ENCODE assay signal across 19 mouse cellular contexts in genomic region chr11:54162968-54163367, GRCm38 (mm10).
DNase-seq lines count a peak whose midpoint lies in the region; ATAC-seq lines count a peak whose summit lies in the region.
"Had no signal": no experiment of that assay in that cellular context is flagged by ENCODE, and none has a peak within 500 bp of the region (broad histone marks: within the 10 kb centered on the region; RNA-seq: fewer than 3 reads in every experiment).

No protein-coding gene starts in this region.

- no peaks in the 10 kb centered on the region for H3K36me3 ChIP-seq in stomach, embryonic 15.5 days
- H3K36me3 ChIP-seq in heart, embryonic 10.5 days, result no peaks in the 10 kb centered on the region
- H3K36me3 ChIP-seq: embryonic facial prominence, embryonic 13.5 days; heart, embryonic 15.5 days; hindbrain, embryonic 12.5 days; neural tube, embryonic 13.5 days had no signal

- no peak overlapping the region for H3K27ac ChIP-seq in stomach, embryonic 15.5 days
- no peak overlapping the region for H3K27ac ChIP-seq in heart, embryonic 10.5 days
- H3K27ac ChIP-seq: embryonic facial prominence, embryonic 13.5 days; heart, embryonic 15.5 days; hindbrain, embryonic 12.5 days; liver, embryonic 14.5 days; neural tube, embryonic 13.5 days had no signal

- no peak overlapping the region for H3K4me2 ChIP-seq in stomach, embryonic 15.5 days
- H3K4me2 ChIP-seq: embryonic facial prominence, embryonic 13.5 days; heart, embryonic 15.5 days; hindbrain, embryonic 12.5 days; neural tube, embryonic 13.5 days had no signal

- 0 out of 2 replicates have a peak, but pooled peaks cover 4% of the 10 kb centered on the region for H3K4me1 ChIP-seq in stomach, embryonic 15.5 days
- H3K4me1 ChIP-seq in heart, embryonic 10.5 days, result peaks cover 8% of the 10 kb centered on the region
- H3K4me1 ChIP-seq: embryonic facial prominence, embryonic 13.5 days; hindbrain, embryonic 12.5 days had no signal

- H3K9ac ChIP-seq in stomach, embryonic 15.5 days, result no peak overlapping the region
- H3K9ac ChIP-seq: embryonic facial prominence, embryonic 13.5 days; heart, embryonic 15.5 days; hindbrain, embryonic 12.5 days; liver, embryonic 14.5 days; neural tube, embryonic 13.5 days had no signal

- 15% methylated on average over 1 of the region's 1 CpGs for WGBS in stomach, embryonic 15.5 days
- 45% methylated on average over 1 of the region's 1 CpGs for WGBS in heart, embryonic 10.5 days

- H3K4me3 ChIP-seq in stomach, embryonic 15.5 days (replicated peaks), result no peak overlapping the region
- H3K4me3 ChIP-seq in heart, embryonic 10.5 days, result no peak overlapping the region
- H3K4me3 ChIP-seq: embryonic facial prominence, embryonic 13.5 days; heart, embryonic 15.5 days; hindbrain, embryonic 12.5 days; megakaryocyte, embryonic 14.5 days; neural tube, embryonic 13.5 days had no signal

- ATAC-seq in stomach, embryonic 15.5 days (ENCODE audit: insufficient read depth, low FRiP score, low read depth), result 0 out of 2 replicates have a peak, but pooled peaks have one; percentile 14
- ATAC-seq: lung, postnatal 0 days had no signal

- DNase-seq in CD4-positive, CD25-positive, alpha-beta regulatory T cell, adult 2 months (ENCODE audit: low read depth, low spot score), result peak; percentile 48
- peak; percentile 69 for DNase-seq in ES-CJ7 (ENCODE audit: low read depth, low spot score)
- DNase-seq in forelimb bud, embryonic 11.5 days (ENCODE audit: low read depth, low spot score), result peak; percentile 19
- no peak for DNase-seq in heart, embryonic 10.5 days (ENCODE audit: low spot score)
- DNase-seq in heart, adult 18-20 months, result no peak
- DNase-seq in urinary bladder, postnatal 10 days (ENCODE audit: low spot score), result no peak
- DNase-seq in liver, result no peak
- DNase-seq: adrenal gland, postnatal 36 days; cerebellum, postnatal 10 days; kidney, adult 2 months; kidney, postnatal 25 days had no signal

- H3K9me3 ChIP-seq in stomach, embryonic 15.5 days, result no peaks in the 10 kb centered on the region
- H3K9me3 ChIP-seq in heart, embryonic 10.5 days, result no peaks in the 10 kb centered on the region
- H3K9me3 ChIP-seq: embryonic facial prominence, embryonic 13.5 days; heart, embryonic 15.5 days; hindbrain, embryonic 12.5 days; neural tube, embryonic 13.5 days had no signal

- no peaks in the 10 kb centered on the region for H3K27me3 ChIP-seq in stomach, embryonic 15.5 days (replicated peaks)
- H3K27me3 ChIP-seq in heart, embryonic 10.5 days (ENCODE audit: insufficient read depth, poor library complexity, severe bottlenecking), result no peaks in the 10 kb centered on the region
- H3K27me3 ChIP-seq: embryonic facial prominence, embryonic 13.5 days; heart, embryonic 15.5 days; hindbrain, embryonic 12.5 days; neural tube, embryonic 13.5 days had no signal

Comparison
In these comparisons a context has a peak if more than half of its experiments do, and no peak if none do; other contexts are left out.
1. DNase-seq: peak in CD4-positive, CD25-positive, alpha-beta regulatory T cell, adult 2 months (single experiment), ES-CJ7 (single experiment) and forelimb bud, embryonic 11.5 days (single experiment); none in heart, embryonic 10.5 days (single experiment), heart, adult 18-20 months (0 of 2), urinary bladder, postnatal 10 days (single experiment) and liver (single experiment).